Mouse (Mus musculus): Measurements from ENCODE around the gene Ttc30b.

The Ttc30b gene

GRCm38 (mm10) chr2:75938117-75939063 lies at the start of gene Ttc30b:
TSS of gene Ttc30b (minus strand) at chr2:75938585.
- in situ Hi-C loops (cut with MboI; ENCODE audit: unreplicated experiment in 2 of 2) = no loop called here

GRCm38 (mm10) chr2:75987739-75988138 lies 49.4 kb upstream of the Ttc30b start:
- in situ Hi-C loops (cut with MboI; ENCODE audit: unreplicated experiment in 2 of 2) = loop anchor here in 1 of 2 experiments (25.0 kb wide), 2 partner anchors 375 to 1725 kb away; partner anchors contain the start of genes Cyct and Rbm45

- in situ Hi-C loops (cut with MboI; ENCODE audit: unreplicated experiment in 2 of 2) = loop anchor here in 1 of 2 experiments (25.0 kb wide), 2 partner anchors 377 to 1727 kb away; partner anchors contain the start of genes Cyct and Rbm45
Observed at GRCm38 (mm10) chr2:75985124-75985523, 46.7 kb upstream of the Ttc30b start.

- in situ Hi-C loops (cut with MboI; ENCODE audit: unreplicated experiment in 2 of 2) = loop anchor here in 1 of 2 experiments (25.0 kb wide), 2 partner anchors 378 to 1728 kb away; partner anchors contain the start of genes Cyct and Rbm45
Observed at GRCm38 (mm10) chr2:75983847-75984246, 45.5 kb upstream of the Ttc30b start.

- in situ Hi-C loops (cut with MboI; ENCODE audit: unreplicated experiment in 2 of 2) = loop anchor here in 1 of 2 experiments (25.0 kb wide), 2 partner anchors 379 to 1729 kb away; partner anchors contain the start of genes Cyct and Rbm45
Observed at GRCm38 (mm10) chr2:75983091-75983490, 44.7 kb upstream of the Ttc30b start.

GRCm38 (mm10) chr2:75982626-75983025 lies 44.2 kb upstream of the Ttc30b start:
- in situ Hi-C loops (cut with MboI; ENCODE audit: unreplicated experiment in 2 of 2) = loop anchor here in 1 of 2 experiments (25.0 kb wide), 2 partner anchors 380 to 1730 kb away; partner anchors contain the start of genes Cyct and Rbm45

GRCm38 (mm10) chr2:75981440-75982081 lies 43.2 kb upstream of the Ttc30b start, which contains the start of gene Ttc30a1:
TSS of gene Ttc30a1 (minus strand) at chr2:75981967.
- in situ Hi-C loops (cut with MboI; ENCODE audit: unreplicated experiment in 2 of 2) = loop anchor here in 1 of 2 experiments (25.0 kb wide), 2 partner anchors 381 to 1731 kb away; partner anchors contain the start of genes Cyct and Rbm45

GRCm38 (mm10) chr2:75980933-75981439 lies 42.6 kb upstream of the Ttc30b start:
- in situ Hi-C loops (cut with MboI; ENCODE audit: unreplicated experiment in 2 of 2) = loop anchor here in 1 of 2 experiments (25.0 kb wide), 2 partner anchors 381 to 1731 kb away; partner anchors contain the start of genes Cyct and Rbm45

GRCm38 (mm10) chr2:75977752-75978368 lies 39.5 kb upstream of the Ttc30b start, which contains the start of gene Ttc30a2:
TSS of gene Ttc30a2 (minus strand) at chr2:75978170.
- in situ Hi-C loops (cut with MboI; ENCODE audit: unreplicated experiment in 2 of 2) = loop anchor here in 1 of 2 experiments (25.0 kb wide), 2 partner anchors 384 to 1734 kb away; partner anchors contain the start of genes Cyct and Rbm45

- in situ Hi-C loops (cut with MboI; ENCODE audit: unreplicated experiment in 2 of 2) = loop anchor here in 1 of 2 experiments (25.0 kb wide), 2 partner anchors 386 to 1736 kb away; partner anchors contain the start of genes Cyct and Rbm45
Observed at GRCm38 (mm10) chr2:75976070-75976469, 37.7 kb upstream of the Ttc30b start.

GRCm38 (mm10) chr2:75974131-75974530 lies 35.7 kb upstream of the Ttc30b start:
- in situ Hi-C loops (cut with MboI; ENCODE audit: unreplicated experiment in 2 of 2) = loop anchor here (5.0 to 25.0 kb wide), 3 partner anchors 372 to 1287 kb away; partner anchors contain the start of genes Hoxd10 (in 1 of the 2), Hoxd11 (in 1 of the 2), Hoxd12 (in 1 of the 2) and Hoxd3 (in 1 of the 2)

- in situ Hi-C loops (cut with MboI; ENCODE audit: unreplicated experiment in 2 of 2) = loop anchor here (5.0 to 25.0 kb wide), 5 partner anchors 78 to 1278 kb away; partner anchors contain the start of genes Hoxd10 (in 1 of the 2), Hoxd11 (in 1 of the 2), Hoxd12 (in 1 of the 2) and Hoxd3 (in 1 of the 2)
Observed at GRCm38 (mm10) chr2:75964972-75965371, 26.6 kb upstream of the Ttc30b start.

GRCm38 (mm10) chr2:75964512-75964911 lies 26.1 kb upstream of the Ttc30b start:
- in situ Hi-C loops (cut with MboI; ENCODE audit: unreplicated experiment in 2 of 2) = loop anchor here (5.0 to 25.0 kb wide), 4 partner anchors 77 to 1277 kb away; partner anchors contain the start of genes Hoxd10 (in 1 of the 2), Hoxd11 (in 1 of the 2), Hoxd12 (in 1 of the 2) and Hoxd3 (in 1 of the 2)

- in situ Hi-C loops (cut with MboI; ENCODE audit: unreplicated experiment in 2 of 2) = loop anchor here (5.0 to 25.0 kb wide), 4 partner anchors 77 to 1277 kb away; partner anchors contain the start of genes Hoxd10 (in 1 of the 2), Hoxd11 (in 1 of the 2), Hoxd12 (in 1 of the 2) and Hoxd3 (in 1 of the 2)
Observed at GRCm38 (mm10) chr2:75964051-75964450, 25.7 kb upstream of the Ttc30b start.

GRCm38 (mm10) chr2:75963211-75963840 lies 24.9 kb upstream of the Ttc30b start:
- in situ Hi-C loops (cut with MboI; ENCODE audit: unreplicated experiment in 2 of 2) = loop anchor here (5.0 to 25.0 kb wide), 4 partner anchors 76 to 1276 kb away; partner anchors contain the start of genes Hoxd10 (in 1 of the 2), Hoxd11 (in 1 of the 2), Hoxd12 (in 1 of the 2) and Hoxd3 (in 1 of the 2)

- in situ Hi-C loops (cut with MboI; ENCODE audit: unreplicated experiment in 2 of 2) = loop anchor here (5.0 to 25.0 kb wide), 4 partner anchors 73 to 1273 kb away; partner anchors contain the start of genes Hoxd10 (in 1 of the 2), Hoxd11 (in 1 of the 2), Hoxd12 (in 1 of the 2) and Hoxd3 (in 1 of the 2)
Observed at GRCm38 (mm10) chr2:75960366-75961330, 22.3 kb upstream of the Ttc30b start.

Measured in v-Abl transformed pro-B cells (cell line).